Mouse (Mus musculus): ENCODE measurements around the gene Lrtm1.

Gene Lrtm1

GRCm38 (mm10) chr14:29031858-29032395 is 13.9 kb downstream of the Lrtm1 start:
- DNase-seq (ENCODE audit: low read depth, low spot score) = no peak

DNA sequence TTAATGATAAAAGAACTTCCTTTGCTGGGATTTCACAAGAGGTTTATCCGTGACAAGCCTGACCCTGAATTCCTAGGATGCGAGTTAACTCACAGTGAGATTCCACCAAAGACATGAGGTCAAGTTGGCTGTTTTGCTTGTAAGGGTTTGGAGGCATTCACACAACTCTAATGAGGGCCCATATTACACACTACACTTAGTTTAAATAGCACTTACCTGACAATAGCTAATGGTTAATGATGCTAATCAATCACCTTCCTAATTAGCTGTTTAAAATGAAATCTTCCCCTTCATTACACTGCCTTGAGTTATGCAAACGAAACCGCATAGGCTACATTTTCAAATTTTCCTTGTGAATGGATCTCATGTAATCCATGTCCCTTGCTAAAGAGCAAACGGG is 20.2 kb downstream of the Lrtm1 start:
- no peak for DNase-seq (ENCODE audit: low read depth, low spot score)

DNA sequence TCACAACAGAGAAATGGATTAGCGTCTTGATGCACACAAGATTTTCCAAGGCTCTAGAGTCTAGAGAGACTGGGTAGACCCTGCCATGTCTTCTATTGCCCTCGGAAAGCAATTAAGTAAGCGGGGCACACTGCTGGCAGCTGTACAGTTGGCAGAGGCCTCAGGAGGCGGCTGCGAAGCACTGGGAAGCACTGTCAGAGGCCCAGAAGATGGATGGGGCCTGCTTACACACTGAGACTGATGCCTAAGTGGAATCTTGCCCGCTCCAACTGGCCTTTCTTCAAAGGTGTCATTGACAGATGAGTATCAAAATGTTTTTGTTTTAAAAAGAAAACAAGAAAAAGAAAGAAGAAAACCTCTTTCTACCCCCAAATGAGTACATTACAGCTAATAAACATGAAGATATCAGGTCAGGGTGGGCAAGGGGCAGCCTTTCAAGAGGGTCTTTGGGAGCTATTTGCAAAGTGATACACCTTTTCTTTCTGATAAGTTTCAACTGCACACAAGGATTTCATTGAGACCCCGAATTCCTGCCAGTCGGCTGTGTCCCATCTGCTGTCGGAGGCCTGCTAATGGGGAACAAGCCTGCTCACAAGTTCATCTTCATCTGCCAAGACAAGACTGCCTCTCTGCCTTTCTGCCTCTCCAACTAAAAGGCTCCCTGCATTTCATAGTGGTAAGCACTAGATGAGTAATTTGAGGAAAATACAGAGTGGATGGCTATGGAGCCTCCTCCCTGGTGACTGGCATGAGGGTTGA is 22.8 kb downstream of the Lrtm1 start:
- no peak for DNase-seq (ENCODE audit: low read depth, low spot score)

DNA sequence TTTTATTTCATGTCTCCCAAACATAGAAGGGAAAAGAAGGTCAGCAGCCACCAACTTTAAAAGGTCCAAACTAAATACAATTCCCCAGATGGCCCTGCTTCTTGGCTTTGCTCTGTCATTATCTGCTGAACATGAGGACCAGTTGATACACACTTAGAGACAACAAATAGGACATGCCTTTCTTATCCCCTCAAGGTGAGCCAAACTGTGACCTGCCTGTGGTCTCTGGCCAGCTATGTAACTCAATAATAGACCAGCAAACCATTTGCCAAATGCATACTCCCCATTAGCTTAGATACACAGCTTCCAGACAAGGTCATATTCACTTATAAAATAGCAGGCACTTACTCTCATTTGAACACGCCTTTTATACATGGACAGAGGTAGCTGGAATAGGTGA is 23.5 kb downstream of the Lrtm1 start:
- DNase-seq (ENCODE audit: low read depth, low spot score) = no peak

GRCm38 (mm10) chr14:29042355-29042754 is 24.3 kb downstream of the Lrtm1 start:
- no peak for DNase-seq (ENCODE audit: low read depth, low spot score)

DNA sequence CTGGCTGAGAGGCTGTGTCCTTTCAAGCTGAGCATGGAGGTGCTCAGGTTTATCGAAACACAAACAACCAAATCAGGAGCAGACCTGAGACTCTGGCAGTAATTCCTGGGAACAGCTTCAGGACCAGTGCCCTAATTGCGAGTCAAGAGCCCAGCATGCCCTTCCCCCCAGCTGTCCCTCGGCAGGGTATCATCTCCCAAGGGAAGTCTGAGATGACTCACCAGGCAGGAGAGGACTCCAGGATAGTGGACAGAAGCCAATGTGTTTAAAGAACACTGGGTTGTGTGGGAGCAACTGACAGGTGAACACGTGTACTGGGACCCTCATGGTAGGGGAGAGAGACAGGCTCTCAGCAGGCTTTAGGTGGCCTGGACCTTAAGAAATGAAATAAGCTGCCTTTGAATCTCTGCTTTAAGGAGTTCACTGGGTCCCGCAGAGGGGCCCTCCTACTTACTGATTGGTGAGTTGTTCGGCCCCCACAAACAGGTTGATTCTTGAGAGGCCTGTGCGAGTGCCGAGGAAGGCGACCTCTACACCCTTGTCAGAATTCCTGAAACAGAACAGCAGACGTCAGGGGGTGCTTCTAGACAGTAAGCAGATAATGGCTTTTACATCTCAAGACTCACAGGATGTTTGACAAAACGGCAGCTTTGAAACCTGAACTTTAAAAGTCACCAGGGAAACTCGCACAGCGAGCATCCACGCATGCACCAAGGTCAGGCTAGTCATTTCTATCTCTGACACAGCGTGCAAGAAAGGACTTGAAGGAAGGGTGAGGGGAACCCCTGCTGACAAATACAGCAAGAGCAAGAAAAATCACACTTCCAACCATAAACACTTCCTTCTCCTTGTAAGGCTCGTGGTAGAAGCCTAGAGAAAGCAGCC is 34.2 kb downstream of the Lrtm1 start:
- DNase-seq (ENCODE audit: low read depth, low spot score) = no peak

GRCm38 (mm10) chr14:29060679-29061078 is 42.7 kb downstream of the Lrtm1 start:
- DNase-seq (ENCODE audit: low read depth, low spot score) = no peak

DNA sequence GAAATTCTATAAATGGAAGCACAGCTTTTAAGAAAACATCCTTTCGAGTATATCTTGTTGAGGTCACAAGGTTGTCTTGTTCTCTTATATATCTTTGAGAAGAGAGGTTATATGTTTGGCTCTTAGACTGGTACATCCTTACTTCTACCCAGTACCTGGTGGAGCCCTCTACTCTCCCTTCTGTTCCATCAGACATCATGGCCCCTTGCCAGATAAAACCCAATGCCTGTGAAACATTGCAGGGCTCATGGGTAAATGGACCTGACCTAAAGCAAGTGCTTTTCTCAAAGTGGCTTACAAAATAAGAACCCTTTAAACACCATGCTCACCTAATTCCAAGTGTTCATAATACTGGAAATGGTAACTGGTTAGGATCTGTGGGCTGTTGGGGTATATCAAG is 43.5 kb downstream of the Lrtm1 start:
- DNase-seq (ENCODE audit: low read depth, low spot score) = no peak

- no peak for DNase-seq (ENCODE audit: low read depth, low spot score)
These were observed 44.7 kb downstream of the Lrtm1 start for GRCm38 (mm10) chr14:29062676-29063075.

GRCm38 (mm10) chr14:29073747-29074146 is 55.7 kb downstream of the Lrtm1 start:
- no peak for DNase-seq (ENCODE audit: low read depth, low spot score)

DNA sequence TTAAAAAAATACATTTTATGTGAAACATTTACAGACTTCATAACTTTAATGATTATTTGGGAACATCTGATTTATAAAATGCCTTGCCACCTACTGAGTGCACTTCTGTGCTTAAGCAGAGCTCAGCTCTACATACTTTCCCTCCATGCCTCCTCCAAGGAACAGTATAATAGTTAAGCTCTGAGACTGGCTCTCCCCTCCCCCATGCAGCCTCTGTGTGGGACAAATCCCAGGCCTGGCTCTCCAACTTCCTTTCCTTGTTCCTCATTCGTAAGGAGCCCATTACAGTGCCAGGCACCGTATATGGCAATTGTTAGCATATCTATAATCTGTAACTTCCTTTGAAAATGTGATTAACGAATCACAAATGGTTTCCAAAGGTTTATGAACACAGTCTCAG is 59.4 kb downstream of the Lrtm1 start:
- DNase-seq (ENCODE audit: low read depth, low spot score) = no peak

DNA sequence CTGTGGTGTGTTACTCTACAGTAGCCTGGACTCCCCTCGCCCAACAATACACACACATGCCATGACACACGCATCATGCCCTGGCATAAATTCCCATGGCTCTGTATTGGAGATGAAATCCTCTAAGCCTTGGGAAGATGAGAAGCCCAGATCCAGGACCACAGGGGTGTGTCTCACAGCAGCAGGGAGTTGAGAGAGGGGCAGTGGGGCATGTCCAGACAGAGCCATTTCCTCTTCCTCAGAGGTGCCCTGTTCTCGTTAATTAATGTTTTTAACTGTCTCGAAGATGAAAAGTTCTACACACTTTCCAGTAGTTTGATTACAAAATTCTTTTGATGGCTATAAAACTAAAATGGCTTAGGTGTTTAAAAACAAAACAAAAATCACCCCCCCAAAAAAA is 62.2 kb downstream of the Lrtm1 start:
- no peak for DNase-seq (ENCODE audit: low read depth, low spot score)

GRCm38 (mm10) chr14:29080630-29081029 is 62.6 kb downstream of the Lrtm1 start:
- no peak for DNase-seq (ENCODE audit: low read depth, low spot score)

- DNase-seq (ENCODE audit: low read depth, low spot score) = no peak
These were observed 64.2 kb downstream of the Lrtm1 start for GRCm38 (mm10) chr14:29082171-29082570.

All from brain, embryonic 18.5 days (tissue).